Mouse (Mus musculus): Measurements from ENCODE around the gene Fam45a.
"Not testable (repeated sequence)": the region's sequence is repeated elsewhere in the genome, so short reads cannot be mapped to it uniquely, and the experiment has no call there.

Fam45a gene

DNA sequence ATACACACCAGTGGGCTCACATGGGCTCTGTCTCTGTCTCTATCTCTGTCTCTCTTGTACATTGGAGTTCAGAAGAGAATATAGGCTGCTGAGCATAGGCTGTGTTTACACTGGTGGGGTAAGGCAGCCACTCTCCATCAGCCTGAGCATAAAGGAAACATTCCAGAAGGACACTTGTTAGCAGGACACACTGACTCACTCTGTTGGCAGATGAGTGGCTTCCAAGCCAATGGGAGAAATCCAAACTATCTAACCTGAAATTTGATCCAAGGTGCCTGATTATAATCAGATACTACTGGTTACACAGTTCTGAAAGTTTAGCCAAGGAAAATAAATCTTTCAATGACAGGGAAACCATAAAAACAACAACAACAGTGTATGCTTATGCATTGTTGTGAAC lies 34.3 kb downstream of the Fam45a start:
- peak; percentile 75 for DNase-seq (ENCODE audit: low read depth, low spot score)

DNA sequence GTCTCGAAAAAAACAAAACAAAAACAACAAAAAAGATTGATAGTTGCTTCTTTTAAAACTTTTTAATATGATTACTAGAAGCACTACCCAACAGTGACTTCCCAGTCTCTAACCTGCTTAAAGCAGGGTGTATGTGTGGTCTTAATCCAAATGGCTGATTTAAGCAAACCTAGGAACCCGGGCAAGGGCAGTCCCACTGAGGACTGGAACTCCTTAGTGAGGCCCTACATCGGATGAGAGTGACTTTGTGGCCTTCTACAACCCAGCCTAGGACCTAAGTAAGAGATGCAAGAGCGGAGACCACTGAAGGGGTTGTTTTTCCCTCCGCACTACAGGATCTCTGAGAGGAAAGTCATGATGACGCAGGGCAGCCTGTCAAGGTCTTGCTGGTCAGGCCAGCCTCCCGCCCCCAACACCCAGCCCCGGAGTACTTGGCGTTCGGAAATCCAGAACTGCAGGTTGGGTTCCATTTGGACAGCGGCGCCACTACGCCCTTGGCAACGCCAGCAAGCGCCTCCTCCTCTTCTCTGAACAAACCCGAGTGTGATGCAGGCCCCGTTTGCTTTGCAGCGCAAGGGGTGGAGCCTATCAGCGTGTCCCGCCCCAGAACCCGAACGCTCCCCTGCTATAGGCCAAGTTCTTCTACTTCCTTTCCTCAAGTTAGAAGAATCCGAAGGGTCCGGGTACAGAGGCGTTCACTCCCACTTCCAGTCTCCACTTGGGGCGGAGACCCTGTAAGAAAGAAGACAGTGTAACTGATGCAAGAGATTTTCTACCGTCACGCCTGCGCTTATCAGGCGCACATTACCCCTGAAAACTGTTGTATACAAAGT lies 49.7 kb downstream of the Fam45a start, which contains the start of gene Sfxn4:
Gene Sfxn4 (minus strand): TSS at position 612 of the 833 bp plus-strand sequence.
- peak; percentile 87 for DNase-seq (ENCODE audit: low read depth, low spot score)

DNA sequence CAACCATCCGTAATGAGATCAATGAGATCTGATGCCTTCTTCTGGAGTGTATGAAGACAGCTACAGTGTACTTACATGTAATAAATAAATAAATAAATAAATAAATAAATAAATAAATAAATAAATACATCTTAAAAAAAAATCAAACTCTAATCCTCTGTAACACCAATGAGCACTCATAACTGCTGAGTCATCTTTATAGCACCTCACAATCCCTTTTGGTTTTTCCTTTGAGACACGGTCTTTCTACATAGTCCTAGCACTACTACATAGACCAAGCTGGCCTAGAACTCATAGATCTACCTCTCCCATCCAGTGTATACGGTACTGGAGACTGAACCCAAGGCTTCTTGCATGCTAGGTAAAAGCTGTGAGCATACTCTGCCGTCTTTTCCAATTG lies 54.8 kb downstream of the Fam45a start:
- DNase-seq (ENCODE audit: low read depth, low spot score), result not testable (repeated sequence)

DNA sequence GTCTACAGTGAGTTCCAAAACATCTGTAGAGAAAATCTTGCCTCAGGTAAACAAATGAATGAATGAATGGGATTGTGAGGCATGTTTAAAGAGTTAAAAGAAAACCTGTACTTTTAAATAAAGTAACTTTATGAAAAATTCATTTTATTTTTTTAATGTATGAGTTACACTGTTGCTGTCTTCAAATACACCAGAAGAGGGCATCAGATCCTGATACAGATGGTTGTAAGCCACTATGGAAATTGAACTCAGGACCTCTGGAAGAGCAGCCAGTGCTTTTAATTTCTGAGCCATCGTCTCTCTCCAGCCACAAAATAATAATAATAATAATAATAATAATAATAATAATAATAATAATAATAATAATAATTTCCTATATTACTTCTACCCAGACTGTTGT lies 59.1 kb downstream of the Fam45a start:
- DNase-seq (ENCODE audit: low read depth, low spot score), result peak; percentile 42

DNA sequence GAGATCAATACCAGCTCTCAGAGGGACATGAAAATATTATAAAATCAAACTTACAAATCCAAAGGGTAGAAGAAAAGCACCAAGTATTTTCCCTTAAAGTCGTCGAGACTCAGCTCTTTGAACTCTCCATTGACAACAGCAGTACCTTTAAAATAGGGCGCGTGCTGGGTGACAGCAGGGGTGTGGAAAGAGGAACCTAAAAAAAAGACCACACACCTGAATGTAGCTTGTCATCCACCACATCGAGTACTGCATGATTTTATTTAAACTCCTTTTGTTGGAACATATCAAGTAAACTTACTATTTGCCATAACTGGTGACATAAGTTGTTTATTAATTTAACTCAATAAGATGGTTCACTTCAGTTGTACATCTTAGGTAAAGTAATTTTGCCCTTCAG lies 60.0 kb downstream of the Fam45a start:
- DNase-seq (ENCODE audit: low read depth, low spot score), result no peak

DNA sequence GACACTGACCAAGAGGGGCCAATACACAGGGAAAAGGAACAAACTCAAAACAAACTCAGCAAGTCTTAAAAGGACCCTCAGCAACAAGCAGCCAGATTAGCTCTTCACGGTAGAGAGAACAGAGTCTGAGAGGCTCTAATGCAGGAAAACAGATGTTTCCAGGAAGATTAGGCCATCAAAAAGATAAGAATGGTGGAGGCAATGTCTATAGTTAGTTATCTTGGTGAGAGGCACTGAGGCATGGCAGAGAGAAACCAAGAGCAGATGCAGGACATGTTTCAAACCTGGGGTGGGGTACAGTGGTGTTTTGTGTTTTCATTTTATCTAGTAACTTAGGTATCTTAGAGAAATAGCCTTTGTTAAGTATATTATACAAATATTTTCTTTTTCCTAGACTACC lies 60.9 kb downstream of the Fam45a start:
- no peak for DNase-seq (ENCODE audit: low read depth, low spot score)

DNA sequence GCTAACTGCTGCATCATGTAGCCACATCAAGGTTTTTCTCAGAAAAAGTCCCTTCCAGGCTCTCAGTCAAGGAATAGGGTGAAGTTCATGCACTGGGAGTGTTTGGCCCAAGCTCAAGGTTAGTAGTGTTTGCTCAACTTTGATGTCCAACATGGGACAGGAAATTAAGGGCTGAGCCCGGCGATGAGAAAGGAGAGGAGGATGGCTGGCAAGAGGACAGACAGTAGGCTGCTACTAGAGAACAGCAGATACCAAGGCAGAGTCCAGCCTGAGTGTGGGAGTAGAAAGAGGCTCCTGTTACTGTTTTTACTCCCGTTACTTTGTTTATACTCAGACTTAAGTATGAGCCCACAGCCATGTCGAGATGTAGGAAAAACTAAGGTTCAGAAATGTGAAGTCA lies 62.1 kb downstream of the Fam45a start:
- DNase-seq (ENCODE audit: low read depth, low spot score), result peak; percentile 47

DNA sequence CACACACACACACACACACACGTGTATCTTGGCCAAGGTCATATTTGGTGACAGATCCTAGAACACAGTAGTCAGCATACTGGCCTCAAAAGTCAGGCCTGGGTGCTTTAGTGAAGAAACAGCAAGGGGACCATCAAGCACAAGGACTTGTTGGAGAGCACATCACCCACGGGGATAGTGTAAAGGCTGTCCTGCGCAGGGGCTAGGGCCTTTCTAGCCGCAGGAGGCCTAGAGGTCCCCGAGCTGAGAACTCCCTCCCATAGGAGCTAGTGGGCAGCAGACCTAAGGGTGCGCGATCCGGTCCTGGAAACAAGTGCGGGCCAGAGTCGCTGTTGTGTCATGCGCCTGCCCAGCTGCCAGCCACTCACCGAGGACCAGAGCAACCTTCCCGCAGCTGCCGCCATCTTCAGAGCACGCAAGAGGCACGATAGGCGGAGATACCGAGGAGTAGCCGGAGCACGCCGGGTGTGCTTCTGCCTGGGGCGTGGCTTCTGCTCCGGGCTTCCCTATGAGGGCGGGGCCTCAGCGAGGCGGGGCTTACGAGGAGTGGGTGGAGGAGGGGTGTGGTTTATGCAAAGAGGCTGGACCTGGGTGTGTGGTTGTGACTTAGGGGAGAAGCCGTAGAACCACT lies 62.8 kb downstream of the Fam45a start, which contains the start of gene Prdx3:
Gene Prdx3 (minus strand): TSS at position 493 of the 631 bp plus-strand sequence.
- peak; percentile 97 for DNase-seq (ENCODE audit: low read depth, low spot score)

DNA sequence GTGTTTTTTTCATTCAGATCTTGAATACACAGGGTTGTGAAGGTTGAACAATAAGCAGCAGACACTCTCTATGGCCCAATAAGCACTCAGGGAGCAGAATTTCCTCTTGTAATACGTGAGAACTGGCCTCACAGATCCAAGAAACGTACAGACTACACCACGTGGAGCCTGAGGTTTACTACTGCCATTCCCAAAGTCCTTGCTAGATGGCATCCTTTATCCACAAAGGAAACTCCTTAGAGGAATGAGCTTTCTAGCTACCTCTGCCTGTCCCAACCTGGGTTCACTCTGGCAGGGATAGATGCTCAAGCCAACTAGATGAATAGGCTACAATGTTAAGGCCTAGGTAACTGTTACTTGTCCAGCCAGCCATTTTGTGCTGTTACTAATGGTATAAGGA lies 71.7 kb downstream of the Fam45a start:
- peak; percentile 80 for DNase-seq (ENCODE audit: low read depth, low spot score)
